Mouse (Mus musculus): ENCODE results near the gene Adcy3. TPM values are rescaled to one million over a fixed set of nuclear protein-coding genes. Genes with fewer than 3 reads are reported as not detected.

The Adcy3 gene
- total RNA-seq (2021): 10 to 100 TPM; 47.6 to 48.6 TPM
- long read RNA-seq, experiment 1, full-length matches to known transcripts: 13 of 44 reads
- long read RNA-seq, experiment 1, partial matches to known transcripts: 9 of 44 reads
- long read RNA-seq, experiment 1, other reads (novel, unspliced or antisense): 22 of 44 reads
- long read RNA-seq, experiment 2, full-length matches to known transcripts: 14 of 84 reads
- long read RNA-seq, experiment 2, partial matches to known transcripts: 18 of 84 reads
- long read RNA-seq, experiment 2, other reads (novel, unspliced or antisense): 52 of 84 reads

DNA sequence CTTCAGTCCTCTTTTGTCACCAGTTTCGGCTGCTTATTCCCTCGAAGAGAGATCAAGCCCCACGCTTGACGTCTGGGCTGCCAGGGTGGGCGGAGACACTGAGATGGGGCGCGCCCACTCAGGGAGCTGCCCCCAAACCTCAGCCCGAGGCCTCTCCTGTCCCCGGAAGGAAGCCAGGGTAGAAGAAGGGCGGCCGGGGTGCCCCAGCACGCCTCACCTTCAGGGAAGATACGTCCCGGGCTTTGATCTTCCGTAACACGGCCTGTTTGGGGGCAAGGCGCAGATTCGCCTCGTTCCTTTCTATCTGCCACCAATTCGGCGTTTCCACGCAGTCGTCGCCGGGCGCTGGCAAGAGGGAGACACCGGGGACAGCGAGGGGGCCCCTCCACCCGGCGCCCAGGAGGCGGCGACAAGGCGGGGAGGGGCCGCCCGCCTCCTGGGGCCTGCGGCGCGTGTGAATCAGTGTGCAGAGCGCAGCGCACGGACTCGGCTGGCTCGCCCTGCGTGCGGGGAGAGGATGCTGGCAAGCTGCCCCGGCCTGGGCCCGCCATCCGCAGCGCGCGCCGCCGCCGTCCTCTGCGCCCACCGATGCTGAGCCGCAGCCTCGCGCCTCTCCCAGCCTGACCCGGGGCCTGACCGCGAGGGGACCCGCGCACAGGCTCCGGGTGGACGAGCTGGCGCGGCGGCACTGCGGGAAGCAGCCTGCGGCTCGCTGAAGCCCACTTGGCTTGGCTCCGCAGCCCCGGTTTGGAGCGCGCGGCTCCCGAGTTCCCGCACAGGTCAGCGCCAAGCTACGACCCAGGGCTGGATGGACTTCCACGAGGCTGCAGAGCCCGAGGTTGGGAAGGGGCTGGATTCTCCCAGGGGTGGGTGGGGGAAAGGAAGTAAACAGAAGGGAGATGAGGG lies at the start of gene Adcy3:
Gene Adcy3 (plus strand): TSS at position 163 of the 906 bp plus-strand sequence.
- Histone ChIP-seq H3K4me3 (peak within 1 kb of the TSS; percentile 72), H3K27ac (peak within 1 kb of the TSS; percentile 92)
- DNase-seq (ENCODE audit: low spot score in 2 of 2): peak; percentile 50 to 66
- TF ChIP-seq CTCF (conservative IDR thresholded peaks at IDR 0.05): 0 out of 2 replicates have a peak, but pooled peaks have one; percentile 3

DNA sequence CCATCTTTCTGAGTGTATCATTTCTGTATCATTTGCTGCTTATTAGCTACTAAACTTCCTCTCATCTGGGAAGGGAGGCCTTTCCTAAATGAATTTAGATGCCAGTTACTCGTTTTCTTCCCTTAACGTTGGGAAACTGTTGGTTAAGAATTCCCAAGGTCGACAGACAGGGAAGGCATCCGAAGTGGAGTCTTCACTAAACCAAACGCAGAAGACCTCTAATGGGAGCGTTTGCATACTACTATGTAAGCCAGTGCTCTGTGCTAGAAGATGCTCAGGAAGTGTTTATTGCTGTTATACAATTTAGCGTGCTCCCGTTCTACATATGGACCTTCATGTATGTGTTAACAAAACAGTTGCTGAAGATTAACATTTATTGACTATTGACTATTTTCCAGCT lies 49.5 kb upstream of the Adcy3 start:
- DNase-seq (ENCODE audit: low spot score in 2 of 2): no peak
- Histone ChIP-seq H3K27ac (peak overlapping the region; percentile 99), H3K4me3 (peak overlapping the region; percentile 72)
- no peak for TF ChIP-seq CTCF (conservative IDR thresholded peaks at IDR 0.05)

DNA sequence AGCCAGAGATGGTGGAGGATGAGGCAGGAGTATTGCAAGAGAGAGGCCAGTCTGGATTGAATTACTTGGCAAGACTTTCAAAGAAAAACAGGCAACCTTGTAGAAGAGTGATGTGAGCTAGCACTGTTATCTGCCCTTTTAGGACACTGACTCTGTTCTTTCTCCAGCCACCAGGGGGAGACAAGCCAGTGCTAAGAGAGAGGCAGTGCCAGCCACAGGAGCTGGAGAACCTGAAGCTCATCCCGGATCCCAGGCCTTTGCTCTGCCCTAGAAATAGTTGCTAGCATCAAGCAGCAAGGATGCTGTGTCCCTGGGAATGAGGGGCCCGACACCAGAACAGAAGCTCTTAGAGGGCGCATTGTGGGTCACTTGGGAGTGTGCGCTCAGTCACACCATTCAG lies 25.5 kb upstream of the Adcy3 start:
- TF ChIP-seq CTCF (conservative IDR thresholded peaks at IDR 0.05): peak; percentile 88
- H3K27ac ChIP-seq: no peak overlapping the region
- peak; percentile 60 to 85 for DNase-seq (ENCODE audit: low spot score in 2 of 2)
- H3K4me3 ChIP-seq: no peak overlapping the region

DNA sequence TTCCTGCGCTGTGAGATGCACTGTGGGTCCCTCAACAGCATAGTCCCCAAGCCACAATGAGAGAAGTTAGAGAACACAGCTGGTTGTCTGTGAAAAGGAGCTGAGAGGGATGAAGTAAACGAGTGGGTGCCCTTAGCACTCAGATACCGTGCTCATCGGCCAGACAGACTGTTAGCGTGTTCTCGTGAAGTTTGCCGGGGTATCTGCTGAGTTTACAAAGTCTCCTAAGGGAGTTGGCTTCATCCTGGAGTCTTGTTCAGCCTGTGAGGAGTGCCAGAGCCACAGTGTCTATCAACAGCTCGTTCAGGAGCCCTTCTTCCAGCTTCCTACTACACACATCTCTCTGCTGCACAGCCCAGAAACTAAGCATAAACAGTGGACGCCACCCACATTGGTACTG lies 16.8 kb upstream of the Adcy3 start:
- DNase-seq (ENCODE audit: low spot score in 2 of 2): no peak
- no peak overlapping the region for H3K27ac ChIP-seq
- no peak for TF ChIP-seq CTCF (conservative IDR thresholded peaks at IDR 0.05)
- H3K4me3 ChIP-seq: no peak overlapping the region

DNA sequence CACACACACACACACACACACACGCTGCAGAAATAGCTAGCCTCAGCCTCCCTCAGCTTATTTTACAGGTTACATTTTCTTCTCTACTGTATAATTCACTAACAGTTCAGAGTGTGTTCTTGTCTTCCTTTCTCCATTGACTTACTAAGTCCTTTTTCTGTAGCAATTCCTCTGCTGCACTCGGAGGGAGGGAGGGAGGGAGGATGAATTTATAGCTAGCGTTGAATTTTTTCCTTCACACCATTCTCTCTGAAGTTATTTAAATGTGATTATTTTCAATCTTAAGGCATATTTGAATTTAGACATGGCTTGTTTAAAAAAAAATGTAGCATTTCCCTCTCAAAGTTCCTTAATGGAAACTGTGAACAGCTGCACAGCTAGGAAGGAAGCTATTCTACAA lies 15.8 kb upstream of the Adcy3 start:
- peak overlapping the region; percentile 28; the same call in 1 of the 2 replicates for H3K27ac ChIP-seq
- H3K4me3 ChIP-seq: no peak overlapping the region
- no peak for DNase-seq (ENCODE audit: low spot score in 2 of 2)
- TF ChIP-seq CTCF (conservative IDR thresholded peaks at IDR 0.05): no peak

DNA sequence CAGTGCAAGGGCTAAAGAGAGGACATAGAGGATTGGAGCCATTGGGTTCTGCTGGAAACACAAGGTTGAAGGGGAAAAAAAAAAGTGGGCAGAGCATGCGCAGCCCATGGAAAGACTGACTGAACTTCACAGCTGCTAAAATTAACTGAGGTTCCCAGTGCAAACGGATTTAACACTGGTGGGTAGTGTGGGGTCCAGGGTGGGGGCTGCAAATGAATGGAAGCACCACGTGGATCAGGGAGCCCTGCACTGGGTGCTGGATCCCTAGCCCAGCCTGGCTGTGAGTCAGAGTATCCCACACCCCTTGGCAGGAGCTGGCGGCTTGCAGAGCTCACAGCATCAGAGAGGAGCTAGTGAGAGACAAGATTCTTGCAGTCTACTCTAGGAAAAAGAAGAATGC lies 15.3 kb upstream of the Adcy3 start:
- Histone ChIP-seq H3K27ac (peak overlapping the region; percentile 28; the same call in 1 of the 2 replicates), H3K4me3 (no peak overlapping the region)
- DNase-seq (ENCODE audit: low spot score in 2 of 2): peak; percentile 32 to 41
- no peak for TF ChIP-seq CTCF (conservative IDR thresholded peaks at IDR 0.05)

DNA sequence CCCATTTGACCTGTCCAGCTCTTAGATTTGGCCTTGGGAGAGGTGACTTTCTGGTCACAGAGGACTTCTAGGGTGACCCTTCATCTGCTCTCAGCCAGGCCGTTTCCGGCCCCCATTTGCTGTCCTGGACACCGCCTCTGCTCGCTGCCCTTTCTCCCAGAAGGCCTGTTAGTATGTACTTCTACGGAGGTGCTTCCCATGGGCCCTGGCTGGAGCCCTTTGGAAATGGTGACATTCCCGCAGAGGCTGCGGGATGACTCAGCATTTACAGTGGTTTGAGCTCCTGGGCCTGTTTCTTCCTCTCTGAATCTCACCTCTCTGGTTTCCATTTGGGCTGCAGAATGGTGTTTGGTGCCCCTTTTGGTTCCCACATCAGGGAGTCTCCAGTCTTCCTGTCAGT lies 5.6 kb upstream of the Adcy3 start:
- H3K4me3 ChIP-seq: no peak overlapping the region
- no peak overlapping the region for H3K27ac ChIP-seq
- no peak for TF ChIP-seq CTCF (conservative IDR thresholded peaks at IDR 0.05)
- no peak for DNase-seq (ENCODE audit: low spot score in 2 of 2)

DNA sequence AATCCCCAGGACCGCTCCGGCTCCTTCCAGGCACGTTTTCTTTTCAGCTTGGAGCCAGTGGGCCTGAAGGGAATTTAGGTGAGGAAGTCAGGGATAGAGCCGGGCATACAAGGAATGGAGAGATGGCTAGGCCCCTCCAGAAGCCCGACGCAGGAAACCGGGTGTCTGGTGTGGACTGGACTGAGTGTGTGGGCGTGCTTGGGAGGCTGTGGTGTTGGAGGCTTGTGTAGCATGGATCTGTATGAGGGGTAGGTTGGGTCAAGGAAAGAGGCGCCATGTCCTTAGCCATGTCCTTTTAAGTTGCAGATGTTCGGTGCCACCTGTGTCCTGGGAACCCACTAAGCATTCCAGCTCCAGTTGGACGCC lies 927 bp downstream of the Adcy3 start:
- no peak for TF ChIP-seq CTCF (conservative IDR thresholded peaks at IDR 0.05)
- Histone ChIP-seq H3K27ac (peak overlapping the region; percentile 92), H3K4me3 (peak overlapping the region; percentile 72)
- DNase-seq (ENCODE audit: low spot score in 2 of 2): peak in 1 of 2 experiments; percentile 30

DNA sequence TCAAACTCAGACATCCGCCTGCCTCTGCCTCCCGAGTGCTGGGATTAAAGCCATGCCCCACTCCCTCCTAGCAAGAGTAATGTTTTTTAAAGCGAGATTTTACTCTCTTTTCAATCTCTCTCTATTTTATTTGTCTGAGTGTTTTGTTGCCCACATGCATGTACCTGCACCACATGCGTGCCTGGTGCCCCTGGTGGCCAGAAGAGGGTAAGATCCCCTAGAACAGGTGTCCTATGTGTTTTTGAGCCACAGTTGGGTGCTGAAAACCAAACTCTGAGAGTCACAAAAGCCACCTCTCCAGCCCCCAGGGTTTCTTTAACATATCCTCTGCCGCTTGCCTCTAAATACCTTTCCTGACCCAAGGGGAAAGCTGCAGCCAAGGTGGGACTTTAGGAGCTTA lies 10.3 kb downstream of the Adcy3 start:
- DNase-seq (ENCODE audit: low spot score in 2 of 2): no peak
- no peak overlapping the region for H3K27ac ChIP-seq
- no peak overlapping the region for H3K4me3 ChIP-seq
- TF ChIP-seq CTCF (conservative IDR thresholded peaks at IDR 0.05): peak; percentile 44

DNA sequence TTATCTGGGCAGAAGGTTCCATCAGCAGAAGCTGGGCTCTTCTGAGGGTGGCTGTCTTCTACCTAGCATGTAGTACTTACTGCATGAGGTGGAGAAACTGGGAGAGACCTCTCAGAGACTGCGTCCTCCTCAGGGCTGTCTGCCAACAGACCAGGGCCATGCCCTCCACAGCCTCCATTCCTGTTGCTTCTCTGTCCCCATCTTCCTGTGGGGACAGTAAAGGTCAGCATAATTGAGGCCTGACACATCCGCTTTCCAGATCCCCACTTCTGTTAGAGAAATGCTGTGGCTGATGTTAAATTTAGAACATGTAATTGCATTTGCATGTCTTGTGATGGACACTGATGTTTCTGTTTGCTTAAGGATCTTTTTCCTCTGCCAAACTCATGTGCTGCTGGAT lies 18.0 kb downstream of the Adcy3 start:
- no peak for TF ChIP-seq CTCF (conservative IDR thresholded peaks at IDR 0.05)
- H3K27ac ChIP-seq: no peak overlapping the region
- DNase-seq (ENCODE audit: low spot score in 2 of 2): no peak
- no peak overlapping the region for H3K4me3 ChIP-seq

DNA sequence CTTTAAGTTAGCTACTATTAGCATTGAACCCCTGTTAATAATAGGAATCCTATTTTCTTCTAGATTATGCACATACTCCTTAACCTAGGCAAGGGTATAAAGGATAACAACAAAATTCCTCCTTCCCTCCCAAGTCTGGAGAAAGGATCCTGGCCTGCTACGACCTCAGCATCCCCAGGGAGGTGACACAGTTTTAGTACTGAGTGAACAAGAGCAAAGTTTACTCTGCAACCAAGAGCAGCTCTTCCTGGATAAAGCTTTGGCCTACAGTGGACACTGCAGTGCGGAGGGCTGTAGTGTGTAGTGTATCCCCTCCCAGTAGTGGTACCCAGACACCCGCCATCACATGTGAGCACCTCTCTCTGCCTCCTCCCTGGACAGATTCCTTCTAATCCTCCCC lies 19.1 kb downstream of the Adcy3 start:
- no peak overlapping the region for H3K27ac ChIP-seq
- no peak for TF ChIP-seq CTCF (conservative IDR thresholded peaks at IDR 0.05)
- DNase-seq (ENCODE audit: low spot score in 2 of 2): no peak
- H3K4me3 ChIP-seq: no peak overlapping the region

DNA sequence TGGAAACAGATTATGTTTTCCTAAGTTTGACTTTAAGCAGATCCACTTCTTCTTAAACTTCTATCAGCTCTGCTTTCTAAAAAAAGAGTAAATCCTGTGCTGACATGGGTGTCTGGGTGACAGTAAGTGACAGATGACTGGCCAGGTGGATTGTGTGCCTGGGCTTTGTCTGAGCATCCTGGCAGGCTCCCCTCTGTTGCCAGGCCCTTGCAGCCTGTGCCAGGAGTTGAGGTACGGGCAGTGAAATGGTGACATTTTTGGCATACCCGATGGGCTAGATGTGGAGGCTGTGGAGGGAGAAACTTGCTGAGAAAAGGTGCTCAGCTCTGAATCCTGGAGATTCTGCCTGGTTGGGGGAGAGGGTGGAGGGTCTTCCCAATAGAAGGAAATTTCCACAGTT lies 24.6 kb downstream of the Adcy3 start:
- TF ChIP-seq CTCF (conservative IDR thresholded peaks at IDR 0.05): no peak
- DNase-seq (ENCODE audit: low spot score in 2 of 2): no peak
- no peak overlapping the region for H3K27ac ChIP-seq
- H3K4me3 ChIP-seq: no peak overlapping the region

DNA sequence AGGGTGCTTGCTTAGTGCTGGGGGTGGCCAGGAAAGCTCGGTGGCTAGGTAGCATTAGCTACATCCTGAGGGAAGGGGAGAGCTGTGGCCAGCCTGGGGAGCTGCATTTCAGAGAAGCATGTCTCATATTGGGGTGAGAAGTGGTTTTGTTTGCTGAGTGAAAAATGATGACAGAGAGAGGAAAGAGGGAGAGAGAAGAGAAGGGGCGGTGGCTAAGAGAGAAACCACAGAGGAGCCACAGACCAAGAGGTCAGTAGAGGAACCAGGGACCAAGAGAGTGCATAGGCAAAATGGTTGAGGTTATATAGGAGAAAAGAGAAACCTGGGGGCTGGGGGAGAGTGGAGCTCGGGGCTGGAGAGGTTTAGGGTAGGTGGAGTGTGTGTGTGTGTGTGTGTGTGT lies 25.3 kb downstream of the Adcy3 start:
- DNase-seq (ENCODE audit: low spot score in 2 of 2): no peak
- Histone ChIP-seq H3K27ac (no peak overlapping the region), H3K4me3 (no peak overlapping the region)
- TF ChIP-seq CTCF (conservative IDR thresholded peaks at IDR 0.05): no peak

Measured in layer of hippocampus, adult 2 months (tissue).